Mouse (Mus musculus) stomach, embryonic 14.5 days (tissue): Measurements from ENCODE around the gene H2-K1. TPM values are rescaled to one million over a fixed set of nuclear protein-coding genes. Genes with fewer than 3 reads are reported as not detected.
"Not testable (repeated sequence)": the region's sequence is repeated elsewhere in the genome, so short reads cannot be mapped to it uniquely, and the experiment has no call there.

Experiments
- ATAC-seq: fragments of 200-750 bp; cut with Nextera tagmentation; 2 replicates; pipeline ENCODE4 v1.8.0; 2017; ENCODE audit warnings: low read depth, moderate TSS enrichment; ENCODE audit not compliant: insufficient number of reproducible peaks, insufficient read depth, low FRiP score
- H3K27ac ChIP-seq: fragments of 300-500 bp; sonication (generic); 2 replicates; pipeline ENCODE4 v1.5.1; 2014; ENCODE audit warnings: mild to moderate bottlenecking, low read length, moderate library complexity, mixed read lengths
- H3K27me3 ChIP-seq: fragments of 300-500 bp; sonication (generic); 2 replicates; pipeline ENCODE4 v1.6.1; 2014; ENCODE audit warnings: low read length, control low read depth, mixed read lengths; ENCODE audit not compliant: control insufficient read depth, insufficient read depth
- H3K36me3 ChIP-seq: fragments of 300-500 bp; sonication (generic); 2 replicates; pipeline ENCODE4 v1.6.1; 2014; ENCODE audit warnings: mild to moderate bottlenecking, control low read depth, low read length, moderate library complexity, mixed read lengths; ENCODE audit not compliant: control insufficient read depth, insufficient read depth
- H3K4me1 ChIP-seq: fragments of 300-500 bp; sonication (generic); 2 replicates; pipeline ENCODE4 v1.6.1; 2014; ENCODE audit warnings: low read length, control low read depth, mixed read lengths; ENCODE audit not compliant: control insufficient read depth, insufficient read depth
- H3K4me2 ChIP-seq: fragments of 300-500 bp; sonication (generic); replicated peaks from 2 replicates; pipeline ENCODE4 v1.6.1; 2014; ENCODE audit warnings: low read depth, low read length, control low read depth
- H3K4me3 ChIP-seq: fragments of 300-500 bp; sonication (generic); 2 replicates; pipeline ENCODE4 v1.5.1; 2014; ENCODE audit warnings: low read depth, low read length, control low read depth
- H3K9ac ChIP-seq: fragments of 300-500 bp; sonication (generic); replicated peaks from 2 replicates; pipeline ENCODE4 v1.6.1; 2014; ENCODE audit warnings: low read depth, mild to moderate bottlenecking, control low read depth, low read length, moderate library complexity, mixed read lengths
- H3K9me3 ChIP-seq: fragments of 300-500 bp; sonication (generic); 2 replicates; pipeline ENCODE4 v1.6.1; 2016; ENCODE audit warnings: low read depth, low read length, control low read depth; ENCODE audit not compliant: control insufficient read depth
- WGBS: fragments of 180-500 bp; shearing (Covaris S2); extraction: QIAGEN DNeasy Blood & Tissue Kit; methylation state at CpG from one replicate; pipeline ENCODE4 v1.1.7; 2014; 5-methylcytosine and 5-hydroxymethylcytosine counted together
- polyA plus RNA-seq: library from polyadenylated mRNA; unstranded; fragments of >200 nt; fragmentation: Nextera tagmentation; extraction: Ambion mirVana; gene quantifications from 2 replicates; pipeline ENCODE4 v1.2.1, GENCODE M21; 2014

Gene H2-K1
- polyA plus RNA-seq, 1 experiment from 2014 or later = 38.8 TPM

DNA sequence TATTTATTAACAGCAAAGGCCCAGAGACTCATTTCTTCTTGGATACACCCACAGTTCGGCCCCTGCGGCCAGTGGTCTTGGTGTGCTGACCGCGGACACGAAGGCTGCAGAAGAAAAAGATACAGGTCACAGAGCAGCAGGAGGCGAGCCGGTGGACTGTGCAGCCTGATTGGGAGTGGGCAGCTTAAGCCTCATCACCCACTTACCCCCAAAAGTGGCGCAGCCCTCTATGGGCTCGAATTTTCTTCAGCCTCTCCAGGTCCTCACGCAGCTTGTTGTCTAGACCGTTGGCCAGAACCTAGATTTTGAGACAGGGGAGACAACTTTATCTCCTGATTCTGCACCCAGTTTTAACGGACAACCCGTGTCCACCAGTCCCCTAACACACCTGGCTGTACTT is 48.1 kb downstream of the H2-K1 start:
- H3K36me3 ChIP-seq = peaks cover 31% of the 10 kb centered on the region
- H3K4me3 ChIP-seq, ATAC-seq, H3K27me3 ChIP-seq, H3K9me3 ChIP-seq: not testable (repeated sequence)
- peak overlapping the region; percentile 86; the same call in 1 of the 2 replicates for H3K27ac ChIP-seq
- H3K4me1 ChIP-seq = peaks cover 39% of the 10 kb centered on the region; the same call in 1 of the 2 replicates
- peak overlapping the region; percentile 83 for H3K4me2 ChIP-seq
- 72% methylated on average over 13 of the region's 13 CpGs for WGBS
- H3K9ac ChIP-seq = peak overlapping the region; percentile 53; the same call in 1 of the 2 replicates

DNA sequence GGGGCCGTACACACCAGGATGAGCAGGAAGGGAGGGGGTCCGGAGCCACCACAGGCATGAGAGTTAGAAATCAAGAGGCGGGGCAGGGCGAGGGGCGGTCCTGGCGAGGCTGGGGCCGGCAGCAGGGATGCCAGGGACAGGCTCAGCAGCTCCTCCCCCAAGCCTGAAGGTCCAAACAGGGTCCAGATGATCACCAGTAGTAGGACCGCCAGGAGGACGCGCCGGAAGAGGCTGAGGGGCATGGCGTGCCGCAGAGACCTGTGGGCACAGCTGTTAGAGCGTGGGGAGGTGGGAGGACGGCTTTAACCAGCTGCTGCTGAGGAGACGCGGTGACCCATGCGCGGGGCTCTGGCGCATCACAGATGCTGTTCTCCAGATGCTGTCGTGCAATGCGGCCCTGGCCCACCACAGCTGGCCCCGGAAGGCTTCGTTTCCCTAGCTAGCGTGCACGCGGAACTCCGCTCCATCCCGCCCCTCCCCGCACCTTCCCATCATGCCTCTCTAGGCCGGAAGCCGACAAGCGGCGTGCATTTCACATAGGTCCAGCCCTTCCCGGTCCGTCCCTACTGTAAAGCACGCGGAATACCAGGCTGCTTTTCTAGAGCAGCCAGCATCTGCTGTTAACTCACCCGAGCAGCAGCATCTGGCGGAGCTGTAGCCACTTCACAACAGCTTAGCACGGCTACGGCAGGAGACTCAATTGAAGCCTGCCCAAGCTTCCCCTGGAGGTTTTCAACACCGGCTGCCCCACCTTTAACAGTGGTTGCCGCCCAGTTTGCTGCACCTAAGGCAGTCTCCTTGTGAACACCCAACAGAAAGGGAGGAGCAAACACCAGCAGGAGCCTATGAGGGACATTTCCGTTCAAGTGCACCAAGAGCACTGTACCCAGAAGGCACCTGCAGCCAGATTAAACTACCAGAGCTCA is 48.9 kb downstream of the H2-K1 start, which contains the start of gene B3galt4:
TSS of gene B3galt4 (minus strand) at position 468 of the 926 bp plus-strand sequence.
- H3K27ac ChIP-seq = peak within 1 kb of the TSS; percentile 86
- peak within 1 kb of the TSS; percentile 83 for H3K4me2 ChIP-seq
- H3K9ac ChIP-seq = peak within 1 kb of the TSS; percentile 53
- peaks cover 36% of the 10 kb centered on the region for H3K36me3 ChIP-seq
- no peaks in the 10 kb centered on the region for H3K27me3 ChIP-seq
- H3K9me3 ChIP-seq = no peaks in the 10 kb centered on the region
- peaks cover 34% of the 10 kb centered on the region; the same call in 1 of the 2 replicates for H3K4me1 ChIP-seq
- peak within 1 kb of the TSS; percentile 41 for H3K4me3 ChIP-seq
- peak; percentile 83 for ATAC-seq
- WGBS = under 1% methylated on average over 45 of the region's 45 CpGs

DNA sequence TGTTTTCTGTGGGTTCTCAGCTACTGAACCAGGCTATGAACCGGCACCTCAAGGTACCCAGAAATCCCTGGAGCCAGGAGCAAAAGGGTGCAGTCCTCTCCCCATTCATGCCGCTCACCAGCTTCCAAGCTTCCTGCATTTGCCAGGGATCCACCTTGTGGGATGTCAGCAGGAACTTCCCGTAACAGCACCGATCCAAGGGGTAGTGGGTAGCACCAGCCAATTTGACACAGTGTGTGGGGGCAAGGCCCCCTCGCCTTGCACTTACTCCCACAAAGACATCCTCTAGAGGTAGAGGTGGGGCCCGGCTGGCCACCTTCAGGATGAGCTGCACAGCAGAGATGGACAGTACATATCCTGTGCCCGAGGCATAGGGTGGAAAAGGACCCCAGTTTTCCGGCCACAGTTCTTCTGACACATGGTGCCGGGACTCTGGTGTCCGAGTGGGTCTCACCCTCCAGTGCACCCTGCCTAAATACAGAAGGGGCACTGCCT is 50.0 kb downstream of the H2-K1 start:
- WGBS = 72% methylated on average over 10 of the region's 10 CpGs
- H3K9ac ChIP-seq = no peak overlapping the region
- H3K4me1 ChIP-seq = peaks cover 34% of the 10 kb centered on the region; the same call in 1 of the 2 replicates
- H3K27ac ChIP-seq = no peak overlapping the region
- no peak for ATAC-seq
- no peaks in the 10 kb centered on the region for H3K9me3 ChIP-seq
- H3K4me3 ChIP-seq = peak overlapping the region; percentile 41
- H3K36me3 ChIP-seq = peaks cover 37% of the 10 kb centered on the region
- no peaks in the 10 kb centered on the region for H3K27me3 ChIP-seq
- H3K4me2 ChIP-seq = peak overlapping the region; percentile 83

DNA sequence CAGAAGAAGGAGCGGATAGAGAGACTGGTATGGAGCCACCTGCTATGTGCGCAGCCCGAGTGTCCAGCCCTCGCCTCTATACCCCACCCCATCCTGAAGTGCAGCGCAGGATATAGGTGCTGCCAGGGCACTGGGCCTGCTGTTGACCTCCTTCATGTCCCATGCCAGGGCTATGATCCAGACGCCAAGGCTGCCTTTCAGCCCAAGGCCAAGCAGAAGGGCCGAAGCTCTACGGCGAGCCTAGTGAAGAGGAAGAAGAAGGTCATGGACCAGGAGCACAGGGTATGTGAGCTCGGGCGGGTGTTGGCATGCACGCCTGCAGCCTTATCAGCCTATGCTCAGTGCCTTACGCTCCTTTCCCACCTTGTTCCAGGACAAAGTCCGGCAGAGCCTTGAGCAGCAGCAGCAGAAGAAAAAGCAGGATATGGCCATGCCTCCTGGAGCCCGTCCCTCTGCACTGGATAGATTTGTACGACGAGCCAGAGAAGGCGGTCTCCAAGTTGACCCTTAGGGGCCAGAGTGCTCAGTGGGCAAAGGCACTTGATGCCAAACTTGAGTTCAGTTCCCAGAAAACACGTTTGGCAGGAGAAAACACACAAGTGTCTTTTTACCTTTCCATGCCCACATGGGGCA is 51.1 kb downstream of the H2-K1 start:
- Histone ChIP-seq H3K4me2 (no peak overlapping the region), H3K4me1 (peaks cover 28% of the 10 kb centered on the region; the same call in 1 of the 2 replicates), H3K36me3 (peaks cover 44% of the 10 kb centered on the region), H3K9me3 (no peaks in the 10 kb centered on the region), H3K27ac (no peak overlapping the region), H3K27me3 (no peaks in the 10 kb centered on the region), H3K4me3 (no peak overlapping the region), H3K9ac (no peak overlapping the region)
- WGBS = 84% methylated on average over 19 of the region's 19 CpGs
- no peak for ATAC-seq

DNA sequence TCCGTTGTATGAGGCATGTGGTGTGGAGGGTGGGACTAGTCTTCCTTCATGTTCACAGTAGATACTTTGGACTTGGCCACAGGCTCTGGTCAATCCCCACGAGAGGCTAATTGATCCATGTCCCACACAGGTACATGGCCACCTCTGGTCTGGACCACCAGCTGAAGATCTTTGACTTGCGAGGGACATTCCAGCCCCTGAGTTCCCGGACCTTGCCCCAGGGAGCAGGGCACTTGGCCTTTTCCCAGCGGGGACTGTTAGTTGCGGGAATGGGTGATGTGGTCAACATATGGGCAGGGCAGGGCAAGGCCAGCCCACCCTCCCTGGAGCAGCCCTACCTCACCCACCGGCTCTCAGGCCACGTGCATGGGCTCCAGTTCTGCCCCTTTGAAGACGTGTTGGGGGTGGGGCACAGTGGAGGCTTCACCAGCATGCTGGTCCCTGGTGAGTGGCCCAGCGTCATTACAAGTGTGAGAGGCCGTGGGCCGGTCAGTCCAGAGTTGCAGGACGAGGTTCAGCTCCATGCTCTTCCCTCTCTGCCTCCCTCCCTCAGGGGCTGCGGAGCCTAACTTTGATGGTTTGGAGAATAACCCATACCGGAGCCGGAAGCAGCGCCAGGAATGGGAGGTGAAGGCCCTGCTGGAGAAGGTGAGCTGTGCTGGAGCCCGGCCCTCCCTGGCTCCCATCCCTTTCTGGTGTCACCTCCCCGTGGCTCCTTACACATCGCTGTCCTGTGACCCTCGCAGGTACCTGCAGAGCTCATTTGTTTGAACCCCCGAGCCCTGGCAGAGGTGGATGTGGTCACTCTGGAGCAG is 51.9 kb downstream of the H2-K1 start:
- no peak overlapping the region for H3K27ac ChIP-seq
- no peak for ATAC-seq
- H3K4me2 ChIP-seq = no peak overlapping the region
- H3K4me1 ChIP-seq = peaks cover 21% of the 10 kb centered on the region; the same call in 1 of the 2 replicates
- H3K27me3 ChIP-seq = no peaks in the 10 kb centered on the region
- no peak overlapping the region for H3K4me3 ChIP-seq
- no peak overlapping the region for H3K9ac ChIP-seq
- WGBS = 85% methylated on average over 22 of the region's 22 CpGs
- no peaks in the 10 kb centered on the region for H3K9me3 ChIP-seq
- H3K36me3 ChIP-seq = peaks cover 46% of the 10 kb centered on the region

DNA sequence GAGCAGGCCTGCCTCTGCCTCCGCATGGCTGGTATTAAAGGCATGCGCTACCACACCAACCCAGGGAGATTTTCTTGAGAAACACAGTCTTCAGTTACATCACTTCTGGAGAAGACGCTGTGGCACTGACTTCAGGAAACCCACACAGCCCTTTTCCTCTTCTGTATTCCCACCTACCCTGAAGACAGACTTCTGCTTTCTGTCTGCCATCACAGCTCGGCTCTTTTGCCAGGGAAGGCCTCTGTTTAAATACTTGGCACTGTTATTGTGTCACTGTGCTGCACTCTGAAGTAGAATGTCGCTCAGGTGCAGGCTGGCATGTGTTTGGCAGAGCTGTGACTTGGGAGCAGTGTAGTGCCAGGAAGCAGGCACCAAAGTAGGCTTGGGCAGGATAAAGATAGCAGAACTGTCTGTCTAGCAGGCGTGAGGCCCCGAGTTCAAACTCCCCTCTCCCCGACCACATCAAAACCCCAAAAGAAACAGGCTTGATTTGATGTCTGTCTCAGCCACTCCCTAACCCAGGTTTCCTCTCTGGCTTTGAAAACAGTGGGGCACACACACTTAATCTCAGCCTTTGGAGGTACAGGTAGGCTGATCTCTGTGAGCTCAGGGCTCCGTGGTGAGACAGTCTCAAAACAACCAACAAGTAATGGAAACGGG is 52.6 kb downstream of the H2-K1 start:
- Histone ChIP-seq H3K27ac (no peak overlapping the region), H3K36me3 (peaks cover 43% of the 10 kb centered on the region), H3K9ac (no peak overlapping the region), H3K27me3 (no peaks in the 10 kb centered on the region), H3K4me1 (peaks cover 14% of the 10 kb centered on the region; the same call in 1 of the 2 replicates), H3K9me3 (no peaks in the 10 kb centered on the region), H3K4me3 (no peak overlapping the region), H3K4me2 (no peak overlapping the region)
- ATAC-seq = no peak
- 91% methylated on average over 10 of the region's 10 CpGs for WGBS
